Mouse (Mus musculus): ENCODE results near the gene Creb3l4. TPM values are rescaled to one million over a fixed set of nuclear protein-coding genes. Genes with fewer than 3 reads are reported as not detected.

Gene Creb3l4
- polyA plus RNA-seq, 1 experiment from 2014 or later = 3.4 TPM

DNA sequence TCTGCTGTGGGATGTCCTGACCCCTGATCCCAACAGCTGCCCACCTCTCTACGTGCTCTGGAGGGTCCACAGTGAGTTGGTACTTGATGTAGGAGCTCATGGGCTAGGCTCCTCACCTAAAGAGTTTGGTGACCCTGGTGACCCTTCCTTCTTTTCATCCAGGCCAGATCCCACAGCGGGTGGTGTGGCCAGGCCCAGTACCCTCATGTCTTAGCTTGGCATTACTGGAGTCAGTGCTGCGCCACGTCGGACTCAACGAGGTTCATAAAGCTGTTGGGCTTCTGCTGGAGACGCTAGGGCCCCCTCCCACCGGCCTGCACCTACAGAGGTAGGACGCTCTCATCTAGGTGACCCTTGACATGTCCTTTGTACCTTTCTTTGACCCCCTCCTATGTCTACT lies 35.9 kb upstream of the Creb3l4 start:
- H3K9me3 ChIP-seq (ENCODE audit: control insufficient read depth, low read length) = no peaks in the 10 kb centered on the region
- DNase-seq (ENCODE audit: low spot score) (no peak), ATAC-seq (ENCODE audit: insufficient read depth, low FRiP score, low TSS enrichment) (no peak)
- no peak overlapping the region for H3K27ac ChIP-seq (ENCODE audit: low read depth, low read length)
- H3K4me2 ChIP-seq (ENCODE audit: low read depth) = no peak overlapping the region
- H3K27me3 ChIP-seq (ENCODE audit: control insufficient read depth, insufficient read depth, low read length) = no peaks in the 10 kb centered on the region
- 94% methylated on average over 9 of the region's 9 CpGs for WGBS
- H3K4me3 ChIP-seq (ENCODE audit: low read depth, low read length) = no peak overlapping the region
- no peak overlapping the region for H3K9ac ChIP-seq (ENCODE audit: low read length)
- H3K36me3 ChIP-seq (ENCODE audit: control insufficient read depth, insufficient read depth, low read length) = peaks cover 3% of the 10 kb centered on the region
- H3K4me1 ChIP-seq (ENCODE audit: control insufficient read depth, insufficient read depth, low read length) = no peaks in the 10 kb centered on the region

DNA sequence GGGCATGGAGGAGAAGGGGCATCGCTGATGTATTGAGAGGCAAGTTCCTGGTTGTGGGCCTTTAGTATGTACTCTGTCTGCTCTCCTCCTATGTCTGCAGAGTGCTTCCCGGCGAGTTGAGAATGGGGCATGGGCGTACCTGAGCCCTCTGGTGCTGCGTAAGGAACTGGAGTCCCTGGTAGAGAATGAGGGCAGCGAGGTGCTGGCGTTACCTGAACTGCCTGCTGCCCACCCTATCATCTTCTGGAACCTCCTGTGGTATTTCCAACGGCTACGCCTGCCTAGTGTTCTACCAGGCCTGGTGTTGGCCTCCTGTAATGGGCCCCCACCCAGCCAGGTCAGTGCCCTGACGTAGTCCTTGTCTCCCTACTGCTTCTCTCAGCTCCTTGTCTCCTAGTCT lies 34.9 kb upstream of the Creb3l4 start:
- ATAC-seq (ENCODE audit: insufficient read depth, low FRiP score, low TSS enrichment) (no peak), DNase-seq (ENCODE audit: low spot score) (no peak)
- peaks cover 3% of the 10 kb centered on the region for H3K36me3 ChIP-seq (ENCODE audit: control insufficient read depth, insufficient read depth, low read length)
- no peak overlapping the region for H3K27ac ChIP-seq (ENCODE audit: low read depth, low read length)
- no peaks in the 10 kb centered on the region for H3K4me1 ChIP-seq (ENCODE audit: control insufficient read depth, insufficient read depth, low read length)
- H3K27me3 ChIP-seq (ENCODE audit: control insufficient read depth, insufficient read depth, low read length) = no peaks in the 10 kb centered on the region
- H3K4me2 ChIP-seq (ENCODE audit: low read depth) = no peak overlapping the region
- no peak overlapping the region for H3K4me3 ChIP-seq (ENCODE audit: low read depth, low read length)
- H3K9ac ChIP-seq (ENCODE audit: low read length) = no peak overlapping the region
- 93% methylated on average over 10 of the region's 10 CpGs for WGBS
- H3K9me3 ChIP-seq (ENCODE audit: control insufficient read depth, low read length) = no peaks in the 10 kb centered on the region

DNA sequence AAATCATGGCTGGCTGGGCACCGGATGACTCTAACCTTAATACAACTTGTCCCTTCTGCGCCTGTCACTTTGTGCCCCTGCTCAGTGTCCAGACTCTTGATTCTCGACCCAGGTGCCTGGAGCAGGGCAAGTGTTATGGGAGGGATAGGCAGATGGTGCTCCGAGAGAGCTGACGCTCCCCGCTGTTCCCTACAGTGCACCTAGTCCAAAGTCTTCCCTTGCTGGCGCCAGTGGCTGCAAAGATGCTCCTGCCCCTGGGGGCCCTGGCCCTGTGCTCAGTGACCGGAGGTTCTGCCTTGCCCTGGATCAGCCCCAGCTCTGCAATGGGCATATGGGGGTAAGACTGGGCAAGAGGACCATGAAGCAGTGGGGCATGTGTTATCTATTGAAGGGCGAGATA lies 34.5 kb upstream of the Creb3l4 start:
- H3K27me3 ChIP-seq (ENCODE audit: control insufficient read depth, insufficient read depth, low read length) = no peaks in the 10 kb centered on the region
- H3K9me3 ChIP-seq (ENCODE audit: control insufficient read depth, low read length) = no peaks in the 10 kb centered on the region
- H3K36me3 ChIP-seq (ENCODE audit: control insufficient read depth, insufficient read depth, low read length) = peaks cover 4% of the 10 kb centered on the region
- no peak overlapping the region for H3K4me3 ChIP-seq (ENCODE audit: low read depth, low read length)
- H3K4me2 ChIP-seq (ENCODE audit: low read depth) = no peak overlapping the region
- no peaks in the 10 kb centered on the region for H3K4me1 ChIP-seq (ENCODE audit: control insufficient read depth, insufficient read depth, low read length)
- no peak overlapping the region for H3K9ac ChIP-seq (ENCODE audit: low read length)
- ATAC-seq (ENCODE audit: insufficient read depth, low FRiP score, low TSS enrichment) (no peak), DNase-seq (ENCODE audit: low spot score) (no peak)
- WGBS = 95% methylated on average over 9 of the region's 9 CpGs
- H3K27ac ChIP-seq (ENCODE audit: low read depth, low read length) = no peak overlapping the region

DNA sequence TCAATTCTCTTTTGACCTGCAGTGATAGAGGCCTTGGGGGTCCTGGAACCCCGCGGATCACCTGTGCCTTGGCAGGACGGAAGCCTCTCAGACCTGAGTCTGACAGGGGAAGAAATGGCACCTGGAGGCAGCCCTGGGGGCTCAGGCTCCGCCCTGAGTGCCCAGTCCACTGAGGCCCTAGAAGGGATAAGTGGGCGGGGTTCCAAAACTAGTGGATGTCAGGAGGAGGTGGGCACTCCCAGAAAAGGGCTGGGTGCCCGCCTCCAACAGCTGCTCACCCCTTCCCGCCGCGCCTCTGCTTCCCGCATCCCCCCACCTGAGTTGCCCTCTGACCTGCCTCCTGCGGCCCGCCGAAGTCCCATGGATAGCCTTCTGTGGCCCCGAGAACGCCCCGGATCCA lies 33.5 kb upstream of the Creb3l4 start:
- Histone ChIP-seq H3K36me3 (ENCODE audit: control insufficient read depth, insufficient read depth, low read length) (peaks cover 7% of the 10 kb centered on the region), H3K4me1 (ENCODE audit: control insufficient read depth, insufficient read depth, low read length) (no peaks in the 10 kb centered on the region), H3K27ac (ENCODE audit: low read depth, low read length) (no peak overlapping the region), H3K4me3 (ENCODE audit: low read depth, low read length) (no peak overlapping the region), H3K27me3 (ENCODE audit: control insufficient read depth, insufficient read depth, low read length) (no peaks in the 10 kb centered on the region), H3K4me2 (ENCODE audit: low read depth) (no peak overlapping the region), H3K9ac (ENCODE audit: low read length) (no peak overlapping the region), H3K9me3 (ENCODE audit: control insufficient read depth, low read length) (no peaks in the 10 kb centered on the region)
- WGBS = 39% methylated on average over 16 of the region's 16 CpGs
- no peak for ATAC-seq (ENCODE audit: insufficient read depth, low FRiP score, low TSS enrichment)
- DNase-seq (ENCODE audit: low spot score) = no peak

DNA sequence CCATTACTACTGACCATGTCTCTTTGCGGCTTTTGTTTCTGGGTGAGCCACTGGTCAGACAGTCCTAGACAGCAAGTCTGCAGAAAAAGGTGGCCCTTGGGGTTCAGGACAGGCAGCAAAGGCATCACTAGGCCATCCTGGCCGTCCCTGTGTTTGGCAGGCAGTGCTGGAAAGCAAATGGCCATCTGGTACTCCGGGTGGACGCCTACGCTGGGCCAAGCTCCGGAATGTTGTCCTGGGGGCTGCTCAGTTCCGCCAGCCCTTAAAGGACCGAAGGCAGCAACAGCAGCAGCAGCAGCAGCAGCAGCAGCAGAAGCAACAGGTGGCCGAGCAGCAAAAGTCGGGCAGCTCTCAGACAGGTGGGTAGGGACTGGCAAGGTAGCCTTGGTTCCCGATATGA lies 32.0 kb upstream of the Creb3l4 start:
- Histone ChIP-seq H3K4me2 (ENCODE audit: low read depth) (no peak overlapping the region), H3K27me3 (ENCODE audit: control insufficient read depth, insufficient read depth, low read length) (no peaks in the 10 kb centered on the region), H3K36me3 (ENCODE audit: control insufficient read depth, insufficient read depth, low read length) (peaks cover 7% of the 10 kb centered on the region), H3K9me3 (ENCODE audit: control insufficient read depth, low read length) (no peaks in the 10 kb centered on the region), H3K4me3 (ENCODE audit: low read depth, low read length) (no peak overlapping the region), H3K9ac (ENCODE audit: low read length) (no peak overlapping the region), H3K4me1 (ENCODE audit: control insufficient read depth, insufficient read depth, low read length) (no peaks in the 10 kb centered on the region), H3K27ac (ENCODE audit: low read depth, low read length) (no peak overlapping the region)
- DNase-seq (ENCODE audit: low spot score) (no peak), ATAC-seq (ENCODE audit: insufficient read depth, low FRiP score, low TSS enrichment) (no peak)
- WGBS = 93% methylated on average over 11 of the region's 11 CpGs

DNA sequence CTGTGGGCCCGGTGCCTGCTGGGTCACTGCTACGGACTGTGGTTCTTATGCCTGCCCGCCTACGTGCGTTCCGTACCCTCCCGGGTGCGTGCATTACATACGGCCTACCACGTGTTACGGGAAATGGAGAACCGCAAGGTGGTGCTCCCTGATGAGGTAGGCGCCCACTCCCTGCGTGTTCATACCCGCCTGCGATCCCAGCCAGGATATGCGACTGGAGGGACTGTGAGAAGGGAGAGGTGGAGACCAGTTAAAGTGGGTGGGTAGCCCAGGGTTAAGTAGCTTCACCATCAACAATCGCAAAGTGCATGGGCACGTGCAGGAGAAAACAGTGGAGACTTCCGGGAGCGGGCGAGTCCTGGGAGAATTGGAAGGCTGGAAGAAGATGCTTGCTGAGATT lies 30.5 kb upstream of the Creb3l4 start:
- Histone ChIP-seq H3K4me1 (ENCODE audit: control insufficient read depth, insufficient read depth, low read length) (no peaks in the 10 kb centered on the region), H3K27me3 (ENCODE audit: control insufficient read depth, insufficient read depth, low read length) (no peaks in the 10 kb centered on the region), H3K9me3 (ENCODE audit: control insufficient read depth, low read length) (no peaks in the 10 kb centered on the region), H3K27ac (ENCODE audit: low read depth, low read length) (no peak overlapping the region), H3K36me3 (ENCODE audit: control insufficient read depth, insufficient read depth, low read length) (peaks cover 4% of the 10 kb centered on the region), H3K4me3 (ENCODE audit: low read depth, low read length) (no peak overlapping the region), H3K9ac (ENCODE audit: low read length) (no peak overlapping the region), H3K4me2 (ENCODE audit: low read depth) (no peak overlapping the region)
- ATAC-seq (ENCODE audit: insufficient read depth, low FRiP score, low TSS enrichment) = no peak
- no peak for DNase-seq (ENCODE audit: low spot score)
- WGBS = 89% methylated on average over 22 of the region's 22 CpGs

DNA sequence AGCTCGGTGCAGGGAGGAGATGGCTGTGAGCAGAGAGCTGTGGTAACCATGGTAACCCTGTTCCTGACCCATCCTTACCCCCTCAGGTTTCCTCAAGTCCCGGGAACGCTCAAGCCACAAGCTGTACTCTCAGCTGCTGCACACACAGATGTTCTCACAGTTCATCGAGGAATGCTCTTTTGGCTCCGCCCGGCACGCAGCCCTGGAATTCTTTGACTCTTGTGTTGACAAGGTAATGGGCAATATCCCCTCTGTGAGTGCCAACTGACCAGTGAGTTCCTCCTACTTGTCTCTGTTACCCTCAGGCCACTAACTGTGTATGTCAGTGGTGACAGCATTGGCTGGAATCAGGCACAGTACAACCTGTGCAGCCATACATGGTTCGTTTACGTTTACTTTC lies 28.9 kb upstream of the Creb3l4 start:
- Histone ChIP-seq H3K36me3 (ENCODE audit: control insufficient read depth, insufficient read depth, low read length) (peaks cover 4% of the 10 kb centered on the region), H3K27ac (ENCODE audit: low read depth, low read length) (no peak overlapping the region), H3K4me3 (ENCODE audit: low read depth, low read length) (no peak overlapping the region), H3K9me3 (ENCODE audit: control insufficient read depth, low read length) (no peaks in the 10 kb centered on the region), H3K27me3 (ENCODE audit: control insufficient read depth, insufficient read depth, low read length) (no peaks in the 10 kb centered on the region), H3K4me1 (ENCODE audit: control insufficient read depth, insufficient read depth, low read length) (no peaks in the 10 kb centered on the region), H3K9ac (ENCODE audit: low read length) (no peak overlapping the region), H3K4me2 (ENCODE audit: low read depth) (no peak overlapping the region)
- WGBS = 71% methylated on average over 9 of the region's 9 CpGs
- ATAC-seq (ENCODE audit: insufficient read depth, low FRiP score, low TSS enrichment) (no peak), DNase-seq (ENCODE audit: low spot score) (no peak)

DNA sequence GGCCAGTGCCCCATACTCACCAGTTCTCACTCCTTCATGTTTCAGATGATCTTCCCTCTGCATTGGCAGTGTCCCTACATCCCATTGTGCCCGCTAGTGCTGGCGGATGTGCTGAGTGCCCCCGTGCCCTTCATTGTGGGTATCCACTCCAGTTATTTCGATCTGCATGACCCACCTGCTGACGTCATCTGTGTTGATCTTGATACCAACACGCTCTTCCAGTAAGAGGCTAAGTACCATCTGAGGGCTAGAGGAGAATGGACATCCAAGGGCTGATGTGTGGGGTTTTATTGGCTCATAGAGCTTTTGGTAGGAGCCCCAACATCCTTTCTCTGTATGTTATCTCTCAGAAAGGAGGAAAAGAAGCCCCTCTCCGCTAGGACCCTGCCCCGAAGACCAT lies 27.5 kb upstream of the Creb3l4 start:
- peaks cover 4% of the 10 kb centered on the region for H3K36me3 ChIP-seq (ENCODE audit: control insufficient read depth, insufficient read depth, low read length)
- H3K27ac ChIP-seq (ENCODE audit: low read depth, low read length) = no peak overlapping the region
- no peak overlapping the region for H3K4me3 ChIP-seq (ENCODE audit: low read depth, low read length)
- ATAC-seq (ENCODE audit: insufficient read depth, low FRiP score, low TSS enrichment) (no peak), DNase-seq (ENCODE audit: low spot score) (no peak)
- H3K9me3 ChIP-seq (ENCODE audit: control insufficient read depth, low read length) = no peaks in the 10 kb centered on the region
- peaks cover 7% of the 10 kb centered on the region for H3K4me1 ChIP-seq (ENCODE audit: control insufficient read depth, insufficient read depth, low read length)
- H3K4me2 ChIP-seq (ENCODE audit: low read depth) = no peak overlapping the region
- 92% methylated on average over 8 of the region's 8 CpGs for WGBS
- H3K9ac ChIP-seq (ENCODE audit: low read length) = no peak overlapping the region
- no peaks in the 10 kb centered on the region for H3K27me3 ChIP-seq (ENCODE audit: control insufficient read depth, insufficient read depth, low read length)

DNA sequence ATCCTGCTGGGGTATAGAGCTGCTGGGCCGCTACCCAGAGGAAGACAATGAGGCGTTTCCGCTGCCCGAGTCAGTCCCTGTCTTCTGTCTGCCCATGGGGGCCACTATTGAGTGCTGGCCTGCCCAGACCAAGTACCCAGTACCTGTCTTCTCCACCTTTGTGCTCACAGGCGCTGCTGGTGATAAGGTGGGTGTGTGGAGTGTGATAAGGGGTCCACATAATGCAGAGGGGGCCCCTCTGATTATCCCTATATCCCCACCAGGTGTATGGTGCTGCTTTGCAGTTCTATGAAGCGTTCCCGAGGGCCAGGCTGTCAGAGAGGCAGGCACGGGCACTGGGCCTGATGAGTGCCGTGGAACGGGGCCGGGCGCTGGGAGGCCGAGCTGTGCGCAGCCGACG lies 25.7 kb upstream of the Creb3l4 start:
- peaks cover 7% of the 10 kb centered on the region for H3K4me1 ChIP-seq (ENCODE audit: control insufficient read depth, insufficient read depth, low read length)
- WGBS = 88% methylated on average over 16 of the region's 16 CpGs
- no peak overlapping the region for H3K4me3 ChIP-seq (ENCODE audit: low read depth, low read length)
- DNase-seq (ENCODE audit: low spot score) (no peak), ATAC-seq (ENCODE audit: insufficient read depth, low FRiP score, low TSS enrichment) (no peak)
- no peaks in the 10 kb centered on the region for H3K27me3 ChIP-seq (ENCODE audit: control insufficient read depth, insufficient read depth, low read length)
- H3K9ac ChIP-seq (ENCODE audit: low read length) = no peak overlapping the region
- no peak overlapping the region for H3K4me2 ChIP-seq (ENCODE audit: low read depth)
- peaks cover 4% of the 10 kb centered on the region for H3K36me3 ChIP-seq (ENCODE audit: control insufficient read depth, insufficient read depth, low read length)
- no peaks in the 10 kb centered on the region for H3K9me3 ChIP-seq (ENCODE audit: control insufficient read depth, low read length)
- H3K27ac ChIP-seq (ENCODE audit: low read depth, low read length) = no peak overlapping the region
